Mouse (Mus musculus) kidney, postnatal 4 days (tissue): ENCODE data around the gene Syngr1.

Experiments used
- DNase-seq, 2 experiments: peaks; one replicate each; pipeline ENCODE4 v3.0.0; 2021; ENCODE audit warnings: mixed read lengths in 2 of 2

The Syngr1 gene

GRCm38 (mm10) chr15:80071951-80072437 is 19.1 kb upstream of the Syngr1 start:
- DNase-seq: peak in 1 of 2 experiments; percentile 30

GRCm38 (mm10) chr15:80072579-80073255 is 18.4 kb upstream of the Syngr1 start:
- DNase-seq: no peak

- no peak for DNase-seq
These were observed 17.9 kb upstream of the Syngr1 start for GRCm38 (mm10) chr15:80073256-80073621.

- no peak for DNase-seq
These were observed 16.3 kb upstream of the Syngr1 start for GRCm38 (mm10) chr15:80074663-80075373.

GRCm38 (mm10) chr15:80075374-80075694 is 15.8 kb upstream of the Syngr1 start:
- no peak for DNase-seq

GRCm38 (mm10) chr15:80075733-80076337 is 15.3 kb upstream of the Syngr1 start:
- DNase-seq: no peak

- DNase-seq: peak; percentile 90
These were observed 14.6 kb upstream of the Syngr1 start for GRCm38 (mm10) chr15:80076338-80077136.

GRCm38 (mm10) chr15:80078058-80078814 is 12.9 kb upstream of the Syngr1 start:
- peak in 1 of 2 experiments; percentile 27 for DNase-seq

- no peak for DNase-seq
These were observed 11.9 kb upstream of the Syngr1 start for GRCm38 (mm10) chr15:80079129-80079668.

DNA sequence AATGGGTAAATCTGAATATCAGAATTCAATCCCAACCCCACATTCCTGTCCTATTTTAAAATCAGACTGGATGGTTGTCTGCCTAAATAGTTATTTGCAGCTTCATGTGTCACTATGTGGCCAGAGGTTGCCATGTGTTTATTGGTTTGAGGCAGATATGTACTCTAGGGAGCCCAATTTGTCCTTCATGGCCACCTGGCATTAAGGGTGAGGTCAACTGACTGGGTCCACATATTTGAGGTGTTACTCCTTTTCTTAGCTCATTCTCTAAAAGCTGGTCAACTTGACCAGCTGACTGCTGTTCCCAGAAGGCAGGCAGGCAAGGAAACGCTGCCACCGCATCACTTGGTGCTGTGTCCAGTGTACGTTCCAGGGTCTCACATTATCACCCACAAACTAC is 11.2 kb upstream of the Syngr1 start:
- DNase-seq: no peak

DNA sequence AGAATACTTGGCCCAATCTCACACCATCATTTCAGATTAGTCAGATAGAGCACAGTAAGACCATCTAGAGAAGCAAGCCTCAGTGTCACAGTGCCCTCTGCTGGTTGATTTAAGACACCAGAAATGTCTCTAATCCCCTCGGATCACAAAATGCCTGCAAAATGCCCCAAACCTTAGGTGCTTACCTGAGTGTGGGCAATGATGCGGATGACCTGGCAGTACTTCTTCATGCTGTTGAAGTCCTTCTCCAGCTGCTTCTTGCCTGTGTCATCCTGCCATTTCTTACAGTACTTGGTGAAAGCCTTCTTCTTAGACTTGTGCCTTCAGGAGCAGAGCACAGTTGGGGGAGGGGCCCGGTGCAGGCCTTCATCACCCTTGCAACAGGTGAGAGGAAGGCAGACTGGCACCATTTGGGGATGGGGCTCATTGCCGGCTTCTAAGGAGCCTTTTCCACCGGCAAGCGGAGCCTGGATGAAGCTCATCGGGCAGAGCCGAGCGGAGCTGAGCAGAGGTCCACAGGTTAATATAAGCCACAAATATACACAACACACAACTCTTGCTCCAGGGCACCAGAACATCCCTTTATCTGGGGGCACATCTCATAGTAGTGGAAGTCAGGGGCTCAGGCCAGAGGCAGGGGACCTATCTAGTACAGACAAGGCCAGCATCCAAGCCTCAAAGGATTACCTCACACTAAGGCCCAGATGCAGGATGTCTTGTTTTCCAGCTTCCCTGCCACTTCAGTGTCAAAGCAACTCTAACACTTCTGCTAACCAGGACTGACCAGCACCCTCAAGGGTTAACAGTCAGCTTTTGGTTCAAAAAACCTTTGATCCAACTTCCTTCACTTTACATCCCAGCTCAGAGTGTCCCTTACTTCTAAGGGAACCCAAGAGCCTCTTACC is 10.2 kb upstream of the Syngr1 start:
- DNase-seq: peak in 1 of 2 experiments; percentile 44

- DNase-seq: no peak
These were observed 9.2 kb upstream of the Syngr1 start for GRCm38 (mm10) chr15:80081801-80082546.

- peak in 1 of 2 experiments; percentile 49 for DNase-seq
These were observed 8.4 kb upstream of the Syngr1 start for GRCm38 (mm10) chr15:80082661-80083275.

DNA sequence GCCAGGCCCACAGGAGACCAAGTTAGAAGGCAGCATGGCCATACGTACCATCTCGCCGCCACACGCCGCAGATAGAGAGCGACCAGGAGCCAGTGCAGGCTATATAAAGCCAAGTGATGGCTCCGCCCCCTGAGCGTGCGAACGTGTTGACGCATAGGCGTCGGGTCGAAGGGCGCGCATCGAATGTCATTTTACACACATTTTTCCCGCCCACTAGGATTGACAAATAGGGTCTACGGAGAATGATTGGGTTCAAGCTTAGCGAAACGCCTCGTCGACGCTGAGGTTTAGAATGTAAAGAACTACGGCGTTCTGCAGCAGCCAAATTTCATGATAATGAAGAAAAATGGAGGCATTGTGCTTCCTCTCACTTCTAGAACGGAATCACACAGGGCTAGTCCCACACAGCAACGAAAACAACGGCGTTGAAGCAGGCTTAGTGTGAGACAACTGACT is 7.8 kb upstream of the Syngr1 start:
- peak; percentile 99 to 100 for DNase-seq

DNA sequence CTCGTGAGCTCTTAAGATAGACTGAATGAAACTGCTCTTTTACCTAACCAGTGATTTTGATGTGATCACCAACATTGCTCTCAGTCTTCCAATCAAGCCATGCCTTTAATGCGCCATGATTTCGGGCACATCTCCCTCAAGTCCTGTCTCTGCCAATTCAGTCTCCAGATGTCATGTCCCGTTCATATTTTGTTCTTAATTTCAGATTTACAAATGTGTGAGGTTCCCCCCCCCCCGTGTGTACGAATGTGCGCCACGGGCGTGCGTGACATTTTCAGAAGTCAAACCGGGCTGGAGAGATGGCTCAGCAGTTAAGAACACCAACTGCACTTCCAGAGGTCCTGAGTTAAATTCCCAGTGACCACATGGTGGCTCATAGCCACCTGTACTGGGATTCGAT is 7.4 kb upstream of the Syngr1 start:
- no peak for DNase-seq

GRCm38 (mm10) chr15:80087406-80088012 is 3.6 kb upstream of the Syngr1 start:
- no peak for DNase-seq

GRCm38 (mm10) chr15:80088637-80089036 is 2.5 kb upstream of the Syngr1 start:
- peak; percentile 97 for DNase-seq

DNA sequence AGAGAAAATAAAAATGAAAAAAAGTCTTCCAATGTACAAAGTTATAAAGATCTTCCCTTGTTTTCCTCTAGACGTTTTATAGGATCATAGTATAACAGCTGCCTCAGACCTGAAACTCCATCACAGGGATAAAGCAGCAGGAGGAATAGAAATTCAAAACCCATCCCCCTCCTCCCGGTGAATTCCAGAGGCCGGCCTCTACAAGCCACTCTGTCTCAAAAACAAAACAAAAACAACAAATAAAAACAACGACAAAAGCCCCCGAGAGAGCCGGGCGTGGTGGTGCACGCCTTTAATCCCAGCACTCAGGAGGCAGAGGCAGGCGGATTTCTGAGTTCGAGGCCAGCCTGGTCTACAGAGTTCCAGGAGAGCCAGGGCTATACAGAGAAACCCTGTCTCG is 979 bp upstream of the Syngr1 start:
- no peak for DNase-seq

DNA sequence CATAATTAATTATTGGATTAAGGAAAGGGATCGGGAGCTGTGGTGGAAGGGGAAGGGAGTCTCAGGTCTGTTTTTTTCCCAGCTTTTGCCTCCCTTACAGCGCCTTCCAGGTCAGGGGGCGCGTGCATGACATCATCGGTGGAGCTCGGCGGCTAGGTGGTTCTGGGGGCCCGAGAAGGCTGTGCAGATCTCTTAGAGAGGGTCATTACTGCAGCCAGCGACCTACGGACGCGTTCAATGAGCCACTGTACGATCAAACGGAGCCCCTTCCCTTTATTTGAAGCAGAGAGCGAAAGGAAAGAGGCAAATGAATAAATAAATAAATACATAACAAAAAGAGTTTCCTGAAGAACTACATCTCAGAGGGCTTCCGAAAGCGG is 403 bp upstream of the Syngr1 start:
- DNase-seq: peak; percentile 44 to 56
